Mouse (Mus musculus) lung, embryonic 14.5 days (tissue): ENCODE measurements around the gene Glis3. TPM values are rescaled to one million over a fixed set of nuclear protein-coding genes. Genes with fewer than 3 reads are reported as not detected.

Experiments
- ATAC-seq: fragments of 200-750 bp; cut with Nextera tagmentation; 2 replicates; pipeline ENCODE4 v1.8.0; 2017; ENCODE audit warnings: mild to moderate bottlenecking, moderate TSS enrichment, moderate library complexity; ENCODE audit not compliant: insufficient read depth
- DNase-seq: peaks from one replicate; pipeline ENCODE4 v3.0.0-alpha.2; 2015
- H3K27ac ChIP-seq: fragments of 300-500 bp; sonication (generic); 2 replicates; pipeline ENCODE4 v1.5.1; 2014; ENCODE audit warnings: low read depth, mild to moderate bottlenecking, moderate library complexity
- H3K27me3 ChIP-seq: fragments of 300-500 bp; sonication (generic); 2 replicates; pipeline ENCODE4 v1.6.1; 2014; ENCODE audit warnings: low read length, control low read depth; ENCODE audit not compliant: insufficient read depth
- H3K36me3 ChIP-seq: fragments of 300-500 bp; sonication (generic); 2 replicates; pipeline ENCODE4 v1.6.1; 2014; ENCODE audit warnings: control low read depth; ENCODE audit not compliant: insufficient read depth
- H3K4me1 ChIP-seq: fragments of 300-500 bp; sonication (generic); 2 replicates; pipeline ENCODE4 v1.6.1; 2014; ENCODE audit warnings: antibody characterized with exemption, control low read depth; ENCODE audit not compliant: insufficient read depth
- H3K4me2 ChIP-seq: fragments of 300-500 bp; sonication (generic); 2 replicates; pipeline ENCODE4 v1.6.1; 2014; ENCODE audit warnings: mild to moderate bottlenecking
- H3K4me3 ChIP-seq: fragments of 300-500 bp; sonication (generic); 2 replicates; pipeline ENCODE4 v1.5.1; 2014; ENCODE audit warnings: low read depth, low read length
- H3K9ac ChIP-seq: fragments of 300-500 bp; sonication (generic); 2 replicates; pipeline ENCODE4 v1.6.1; 2014
- H3K9me3 ChIP-seq: fragments of 300-500 bp; sonication (generic); 2 replicates; pipeline ENCODE4 v1.6.1; 2016; ENCODE audit warnings: low read depth, low read length, control low read depth
- CTCF ChIP-seq: IDR thresholded peaks from 2 replicates; pipeline ENCODE4 v1.5.1; 2016; ENCODE audit warnings: antibody characterized with exemption, low read depth
- WGBS: fragments of 180-500 bp; shearing (Covaris S2); extraction: QIAGEN DNeasy Blood & Tissue Kit; methylation state at CpG from one replicate; pipeline ENCODE4 v1.1.7; 2014; 5-methylcytosine and 5-hydroxymethylcytosine counted together
- polyA plus RNA-seq: library from polyadenylated mRNA; unstranded; fragments of >200 nt; fragmentation: Nextera tagmentation; extraction: Ambion mirVana; gene quantifications from 2 replicates; pipeline ENCODE4 v1.2.1, GENCODE M21; 2014

Glis3 gene
- polyA plus RNA-seq, 1 experiment from 2014 or later: 4.7 TPM

GRCm38 (mm10) chr19:28592981-28593380 lies 86.9 kb downstream of the Glis3 start:
- DNase-seq (peak; percentile 20), ATAC-seq (no peak)
- H3K36me3 ChIP-seq: no peaks in the 10 kb centered on the region
- H3K4me3 ChIP-seq: no peak overlapping the region
- H3K4me1 ChIP-seq: no peaks in the 10 kb centered on the region; the same call in 1 of the 2 replicates
- no peak for TF ChIP-seq CTCF
- H3K4me2 ChIP-seq: no peak overlapping the region
- H3K27ac ChIP-seq: no peak overlapping the region
- WGBS: 58% methylated on average over 13 of the region's 13 CpGs
- no peaks in the 10 kb centered on the region for H3K9me3 ChIP-seq
- H3K9ac ChIP-seq: no peak overlapping the region
- no peaks in the 10 kb centered on the region for H3K27me3 ChIP-seq

GRCm38 (mm10) chr19:28591736-28592477 lies 88.0 kb downstream of the Glis3 start:
- Histone ChIP-seq H3K27ac (no peak overlapping the region), H3K27me3 (no peaks in the 10 kb centered on the region), H3K4me3 (no peak overlapping the region), H3K36me3 (no peaks in the 10 kb centered on the region), H3K4me2 (no peak overlapping the region), H3K9me3 (no peaks in the 10 kb centered on the region), H3K4me1 (no peaks in the 10 kb centered on the region; the same call in 1 of the 2 replicates), H3K9ac (no peak overlapping the region)
- ATAC-seq (no peak), DNase-seq (no peak)
- TF ChIP-seq CTCF: no peak
- WGBS: 70% methylated on average over 7 of the region's 7 CpGs

- Histone ChIP-seq H3K9ac (no peak overlapping the region), H3K4me3 (no peak overlapping the region), H3K9me3 (no peaks in the 10 kb centered on the region), H3K4me2 (no peak overlapping the region), H3K27me3 (no peaks in the 10 kb centered on the region), H3K36me3 (no peaks in the 10 kb centered on the region), H3K27ac (no peak overlapping the region), H3K4me1 (peaks cover 3% of the 10 kb centered on the region; the same call in 1 of the 2 replicates)
- no peak for TF ChIP-seq CTCF
- 56% methylated on average over 8 of the region's 8 CpGs for WGBS
- peak; percentile 23 for DNase-seq
- no peak for ATAC-seq
These were observed 99.4 kb downstream of the Glis3 start for GRCm38 (mm10) chr19:28580499-28580898.

GRCm38 (mm10) chr19:28579724-28580375 lies 100.0 kb downstream of the Glis3 start:
- DNase-seq: no peak
- WGBS: 48% methylated on average over 14 of the region's 14 CpGs
- H3K4me2 ChIP-seq: no peak overlapping the region

DNA sequence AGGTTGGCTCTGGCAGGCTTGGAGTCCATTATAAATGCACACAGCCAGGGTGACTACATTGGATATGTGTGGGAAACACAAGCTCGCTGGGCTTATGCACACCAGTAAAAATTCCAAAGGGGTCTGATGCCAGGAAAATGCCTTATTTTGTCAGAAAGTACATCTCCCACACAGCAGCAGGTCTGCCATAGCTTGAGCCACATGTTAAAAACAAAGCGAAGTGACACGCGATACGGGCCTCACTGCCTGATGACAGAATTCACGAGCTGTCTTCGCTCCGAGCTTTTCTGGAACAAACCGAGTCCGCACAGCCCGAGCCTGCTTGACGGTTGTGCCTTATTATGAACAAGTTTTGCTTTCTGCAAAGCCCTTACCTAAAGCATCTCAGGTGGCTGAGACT lies 102.9 kb downstream of the Glis3 start:
- Histone ChIP-seq H3K9ac (no peak overlapping the region), H3K4me3 (no peak overlapping the region), H3K36me3 (no peaks in the 10 kb centered on the region), H3K4me1 (peaks cover 3% of the 10 kb centered on the region; the same call in 1 of the 2 replicates), H3K4me2 (peak overlapping the region; percentile 38), H3K27ac (no peak overlapping the region), H3K9me3 (no peaks in the 10 kb centered on the region), H3K27me3 (no peaks in the 10 kb centered on the region)
- WGBS: 33% methylated on average over 12 of the region's 12 CpGs
- ATAC-seq (peak; percentile 83), DNase-seq (peak; percentile 88)
- TF ChIP-seq CTCF: no peak

More at GRCm38 (mm10) chr19:28579724-28580375, 100.0 kb downstream of the Glis3 start:
- no peaks in the 10 kb centered on the region for H3K27me3 ChIP-seq
- peaks cover 3% of the 10 kb centered on the region; the same call in 1 of the 2 replicates for H3K4me1 ChIP-seq
- H3K36me3 ChIP-seq: no peaks in the 10 kb centered on the region
- H3K4me3 ChIP-seq: no peak overlapping the region
- TF ChIP-seq CTCF: no peak
- no peak overlapping the region for H3K9ac ChIP-seq
- no peak overlapping the region for H3K27ac ChIP-seq
- ATAC-seq: no peak
- no peaks in the 10 kb centered on the region for H3K9me3 ChIP-seq

- Histone ChIP-seq H3K4me1 (peaks cover 3% of the 10 kb centered on the region; the same call in 1 of the 2 replicates), H3K9me3 (no peaks in the 10 kb centered on the region), H3K27me3 (no peaks in the 10 kb centered on the region), H3K36me3 (no peaks in the 10 kb centered on the region), H3K4me3 (no peak overlapping the region), H3K9ac (no peak overlapping the region), H3K27ac (no peak overlapping the region), H3K4me2 (peak overlapping the region; percentile 38)
- no peak for TF ChIP-seq CTCF
- ATAC-seq: peak; percentile 73
- peak; percentile 75 for DNase-seq
- WGBS: 33% methylated on average over 6 of the region's 6 CpGs
These were observed 103.3 kb downstream of the Glis3 start for GRCm38 (mm10) chr19:28576619-28577018.

GRCm38 (mm10) chr19:28573641-28574040 lies 106.2 kb downstream of the Glis3 start:
- Histone ChIP-seq H3K9ac (no peak overlapping the region), H3K9me3 (no peaks in the 10 kb centered on the region), H3K27me3 (no peaks in the 10 kb centered on the region), H3K4me1 (peaks cover 3% of the 10 kb centered on the region; the same call in 1 of the 2 replicates), H3K4me3 (no peak overlapping the region), H3K4me2 (no peak overlapping the region), H3K27ac (no peak overlapping the region), H3K36me3 (no peaks in the 10 kb centered on the region)
- no peak for TF ChIP-seq CTCF
- WGBS: 75% methylated on average over 3 of the region's 3 CpGs
- DNase-seq (no peak), ATAC-seq (no peak)
